Mouse (Mus musculus) brain, embryonic 14.5 days (tissue): ENCODE measurements around the gene Pkn2.

ENCODE experiments used
- CTCF ChIP-seq: fragments of 200-500 bp; IDR thresholded peaks from 2 replicates; pipeline ENCODE4 v1.5.1; 2012; ENCODE audit warnings: inconsistent platforms, mild to moderate bottlenecking, moderate library complexity, borderline replicate concordance; ENCODE audit not compliant: insufficient read depth, insufficient read length; ENCODE audit errors: extremely low read depth
- POLR2A ChIP-seq: fragments of 200-500 bp; IDR thresholded peaks from 2 replicates; pipeline ENCODE4 v1.6.1; 2012; ENCODE audit warnings: mild to moderate bottlenecking, inconsistent platforms, borderline replicate concordance; ENCODE audit not compliant: poor library complexity, insufficient read depth, insufficient read length, severe bottlenecking; ENCODE audit errors: extremely low read depth

GRCm38 (mm10) chr3:142919070-142919469, 37.3 kb upstream of the Pkn2 start:
- no peak for TF ChIP-seq CTCF
- no peak for TF ChIP-seq POLR2A
